2 mouse cellular contexts compared by ENCODE assay signal in the genomic region with DNA sequence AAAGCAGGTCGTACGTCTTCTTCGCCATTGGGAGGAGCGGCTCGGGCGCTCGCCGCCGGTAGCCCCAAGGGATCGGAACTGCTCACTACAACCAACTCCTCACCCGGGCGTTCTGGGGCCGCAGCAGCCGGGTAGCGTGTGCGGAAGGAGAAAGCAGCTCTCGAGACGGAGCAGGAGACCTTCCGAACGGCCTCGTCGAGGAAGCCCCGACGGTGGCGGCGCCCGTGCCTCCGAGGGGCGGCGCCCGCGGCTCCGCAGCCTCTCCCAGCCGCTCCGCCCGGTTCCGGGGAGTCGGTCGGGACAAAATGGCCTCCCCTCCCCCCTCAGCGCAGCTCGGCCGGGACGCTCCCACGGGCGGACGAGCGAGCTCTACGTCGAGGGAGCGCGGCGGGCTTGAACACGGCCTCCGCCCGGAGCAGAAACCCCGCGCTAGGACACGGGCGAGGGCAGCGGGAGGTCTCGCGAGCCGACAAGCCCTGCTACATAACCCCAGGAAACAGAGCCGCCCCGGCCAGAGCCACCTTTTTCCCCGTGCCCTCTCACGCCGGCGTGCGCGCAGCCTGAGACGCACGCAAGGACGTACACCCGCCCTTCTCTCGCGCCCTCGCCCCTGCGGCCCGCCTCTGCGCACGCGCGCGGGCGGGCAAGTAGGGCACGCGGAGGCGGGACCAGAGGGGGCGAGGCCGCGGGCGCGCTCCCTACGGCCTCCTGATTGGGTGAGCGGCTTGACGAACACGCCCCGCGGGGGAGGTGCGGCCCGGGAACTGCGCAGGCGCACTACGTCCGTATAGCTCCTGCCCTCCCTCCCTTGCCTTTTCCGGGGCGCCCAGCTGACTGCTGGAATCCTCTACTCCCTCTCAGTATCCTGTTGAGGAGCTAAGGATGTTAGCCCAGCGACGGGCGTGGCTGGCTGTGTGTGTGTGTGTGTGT.
TF ChIP-seq lines count a peak whose summit lies in the region.

TSS of gene Rab10 (minus strand) at position 579 of the 930 bp plus-strand sequence.

TF ChIP-seq in C2C12, 6 proteins besides CTCF, POLR2A, EP300 and RAD21 (continued from another document):
- no peak for TF ChIP-seq CEBPB (IDR thresholded peaks at IDR 0.05; ENCODE audit: low read depth)

TF ChIP-seq in myocyte, 11 proteins besides CTCF, POLR2A, EP300 and RAD21 (continued from another document):
- TF ChIP-seq POLR2AphosphoS2 (IDR thresholded peaks at IDR 0.05; ENCODE audit: insufficient read length, low read depth), result peak; percentile 93
- TF ChIP-seq E2F4 (IDR thresholded peaks at IDR 0.05; ENCODE audit: insufficient read depth), result peak; percentile 10
